Mouse (Mus musculus): ENCODE results near the gene Slc44a5.

Slc44a5 gene

DNA sequence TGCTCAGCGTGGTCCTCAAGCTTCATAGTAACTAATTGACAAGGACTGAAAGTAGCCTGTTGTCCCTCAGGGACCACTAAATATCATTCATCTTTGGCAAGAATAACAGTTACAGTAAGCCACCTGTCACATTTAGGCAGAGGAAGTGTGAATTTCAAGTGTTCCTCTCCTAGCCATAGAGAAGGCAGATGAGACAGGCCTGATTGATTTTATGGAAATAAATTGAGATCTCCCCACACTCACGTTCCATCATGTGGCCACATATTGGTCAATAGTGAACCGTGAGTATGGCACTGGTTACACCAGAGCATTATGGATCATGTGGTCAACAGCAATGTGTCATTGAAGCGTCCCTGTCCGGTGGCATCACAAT lies 199.3 kb downstream of the Slc44a5 start:
- DNase-seq (ENCODE audit: low spot score) = no peak

- no peak for DNase-seq (ENCODE audit: low spot score)
These were observed 200.3 kb downstream of the Slc44a5 start for GRCm38 (mm10) chr3:154173556-154173955.

DNA sequence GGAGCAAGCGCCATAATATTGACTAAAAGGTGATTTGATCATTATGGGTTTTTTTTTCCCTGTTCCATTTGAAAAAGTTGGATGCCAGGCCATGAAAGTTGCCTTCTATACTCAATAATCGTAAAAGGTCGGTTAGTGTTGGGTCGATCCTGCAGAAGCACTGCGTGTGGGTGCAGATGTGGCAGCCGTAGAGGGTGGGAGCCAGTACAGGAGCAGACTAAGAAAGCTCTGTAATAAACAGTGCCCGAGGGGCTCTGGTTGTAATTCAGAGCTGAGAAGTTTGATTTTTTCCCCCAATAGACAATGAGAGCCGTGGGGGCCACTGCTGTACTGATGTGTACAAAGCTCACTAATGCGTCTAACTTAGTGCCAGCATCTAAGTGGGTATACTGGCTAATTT lies 200.8 kb downstream of the Slc44a5 start:
- DNase-seq (ENCODE audit: low spot score) = no peak

- DNase-seq (ENCODE audit: low spot score) = no peak
These were observed 201.5 kb downstream of the Slc44a5 start for GRCm38 (mm10) chr3:154174766-154175165.

- no peak for DNase-seq (ENCODE audit: low spot score)
These were observed 204.5 kb downstream of the Slc44a5 start for GRCm38 (mm10) chr3:154177665-154178305.

GRCm38 (mm10) chr3:154179423-154179920 lies 206.2 kb downstream of the Slc44a5 start:
- DNase-seq (ENCODE audit: low spot score) = no peak

GRCm38 (mm10) chr3:154182987-154183386 lies 209.8 kb downstream of the Slc44a5 start:
- DNase-seq (ENCODE audit: low spot score) = no peak

DNA sequence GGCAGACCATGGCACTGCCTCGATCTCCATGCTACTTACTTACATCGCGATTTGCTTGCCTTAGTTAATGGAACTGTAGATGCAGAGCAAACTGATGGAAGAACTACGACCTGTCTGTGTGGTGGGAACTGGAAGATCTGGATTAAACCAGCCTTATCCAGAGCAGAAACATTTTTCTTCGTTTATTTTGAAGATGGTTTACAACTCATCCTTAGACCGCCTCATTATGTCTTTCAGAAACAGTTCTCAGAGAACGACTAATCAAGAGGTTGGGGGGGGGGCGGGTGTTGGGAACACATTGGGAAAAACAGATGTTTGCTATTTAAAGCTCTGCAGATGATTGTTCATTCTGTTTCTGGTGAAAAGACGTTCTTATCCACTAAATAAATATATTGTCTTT lies 210.7 kb downstream of the Slc44a5 start:
- DNase-seq (ENCODE audit: low spot score) = no peak

DNA sequence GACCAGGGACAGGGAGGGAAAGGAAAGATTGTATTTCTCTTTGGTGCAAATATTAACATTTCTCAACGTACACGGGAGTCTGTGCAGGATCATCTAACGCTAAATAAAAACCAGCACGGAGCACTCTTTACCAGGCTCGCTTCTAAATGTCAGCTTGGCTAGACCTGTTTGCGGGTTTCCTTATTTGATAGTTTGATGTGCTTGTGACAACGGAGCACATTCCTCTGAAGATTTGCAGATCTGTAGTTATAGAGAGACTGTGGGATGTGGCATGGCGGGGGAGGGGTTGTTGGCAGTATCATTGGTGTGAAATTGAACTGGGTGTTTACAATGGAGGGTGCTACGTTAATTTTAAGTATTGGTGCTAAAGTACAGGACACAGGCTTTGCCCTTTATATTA lies 215.4 kb downstream of the Slc44a5 start:
- DNase-seq (ENCODE audit: low spot score) = no peak

DNA sequence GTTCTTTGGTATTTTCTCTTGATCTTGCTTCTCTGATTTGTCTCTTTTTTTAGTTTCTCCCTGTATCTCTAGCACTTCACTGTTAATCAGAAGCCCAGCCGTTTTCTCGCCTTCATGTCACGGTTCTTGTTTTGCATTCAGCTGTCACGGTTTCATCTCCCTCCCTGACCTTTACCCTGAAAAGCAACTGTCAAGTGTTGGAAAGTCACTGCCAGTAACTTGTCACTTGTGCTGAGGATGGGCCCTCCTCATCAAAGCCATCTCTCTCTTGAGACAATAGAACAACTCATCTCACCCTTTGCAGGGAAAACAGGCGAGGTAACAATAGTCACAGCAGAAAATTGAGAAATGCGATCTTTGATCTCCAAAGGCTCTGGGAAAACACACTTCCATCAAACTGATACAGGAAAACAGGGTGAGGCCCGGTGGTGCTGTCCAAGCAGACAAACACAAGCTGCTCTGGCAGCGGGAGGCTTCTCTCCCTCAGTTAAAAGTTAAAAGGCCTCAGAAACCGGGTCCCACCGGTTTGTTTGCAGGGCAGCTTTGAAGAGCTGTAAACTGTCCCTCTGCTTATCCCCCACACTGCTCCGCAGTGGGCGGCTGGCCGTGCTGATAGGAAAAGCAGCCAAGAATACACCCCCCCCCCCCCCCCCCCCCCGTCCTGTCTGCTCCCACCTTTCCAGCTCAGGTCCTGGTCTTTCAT lies 219.2 kb downstream of the Slc44a5 start:
- no peak for DNase-seq (ENCODE audit: low spot score)

- no peak for DNase-seq (ENCODE audit: low spot score)
These were observed 220.1 kb downstream of the Slc44a5 start for GRCm38 (mm10) chr3:154193189-154193840.

DNA sequence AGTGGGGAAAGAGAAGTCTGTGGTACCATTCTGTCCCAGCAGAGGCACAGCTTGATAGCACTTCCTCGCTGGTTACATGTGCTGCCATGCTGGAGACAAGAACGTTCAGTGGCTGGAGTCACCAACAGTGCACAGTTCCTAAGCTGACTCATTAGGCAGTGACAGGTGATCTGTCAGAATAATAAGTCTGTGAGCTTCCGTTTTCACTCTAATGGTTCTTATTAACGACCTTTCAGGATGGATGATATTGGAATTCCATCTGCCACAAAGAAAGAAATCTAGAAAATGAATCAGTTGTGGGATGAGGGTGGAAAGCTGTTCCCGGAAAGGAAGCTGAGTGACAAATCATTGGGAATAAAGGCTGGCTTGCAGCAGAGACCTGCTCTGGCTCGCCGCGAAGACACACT lies 227.2 kb downstream of the Slc44a5 start:
- no peak for DNase-seq (ENCODE audit: low spot score)

- DNase-seq (ENCODE audit: low spot score) = no peak
These were observed 228.6 kb downstream of the Slc44a5 start for GRCm38 (mm10) chr3:154201796-154202195.

DNA sequence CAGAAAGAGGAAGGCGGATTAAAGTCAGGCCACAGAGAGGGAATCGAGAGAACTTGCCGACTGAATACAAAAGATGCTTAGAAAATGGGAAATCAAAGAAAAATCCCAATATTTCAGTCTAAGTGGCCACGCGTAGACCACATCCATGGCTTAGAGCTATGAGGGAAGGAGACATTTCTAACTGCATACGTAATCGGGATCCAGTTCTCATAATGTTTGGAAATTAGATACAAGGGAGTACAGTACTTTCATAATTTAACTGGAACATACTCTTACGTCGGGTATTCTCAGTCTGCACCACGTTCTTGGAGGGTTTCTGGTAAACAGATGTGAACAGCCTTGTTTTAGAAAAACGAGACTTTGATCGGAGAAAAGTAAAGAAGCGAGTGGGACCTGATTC lies 229.1 kb downstream of the Slc44a5 start:
- DNase-seq (ENCODE audit: low spot score) = no peak

GRCm38 (mm10) chr3:154208479-154208878 lies 235.2 kb downstream of the Slc44a5 start:
- DNase-seq (ENCODE audit: low spot score) = no peak

- DNase-seq (ENCODE audit: low spot score) = no peak
These were observed 236.0 kb downstream of the Slc44a5 start for GRCm38 (mm10) chr3:154209201-154209754.

DNA sequence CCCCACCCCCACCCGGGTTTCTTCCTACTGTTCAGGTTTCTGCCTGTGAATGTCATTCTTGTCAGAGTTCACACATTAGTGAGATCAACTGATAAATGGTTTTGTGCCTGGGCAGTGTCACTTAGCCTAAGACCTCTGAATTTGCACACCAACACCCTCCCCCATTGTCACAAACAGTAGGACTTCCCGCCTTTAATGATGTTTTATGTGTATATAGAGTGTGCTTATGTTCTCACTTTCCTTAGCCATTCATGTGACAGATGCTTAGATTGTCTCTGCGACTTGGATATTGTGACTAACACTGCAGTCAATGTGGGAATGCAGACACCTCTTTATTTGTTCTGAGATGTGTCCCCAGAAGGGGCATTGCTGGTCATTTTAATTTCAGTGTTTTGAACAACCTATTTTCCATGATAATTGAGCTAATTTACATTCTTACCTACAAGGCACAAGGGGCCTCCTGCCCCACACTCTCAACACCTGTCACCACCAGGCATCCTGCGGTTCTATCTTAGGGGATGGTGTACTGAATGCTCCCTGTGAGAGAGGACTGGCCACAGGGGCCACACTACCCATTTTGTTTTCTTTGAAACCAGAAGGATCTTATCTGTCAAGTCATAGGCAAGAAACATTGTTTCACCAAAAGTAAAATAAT lies 236.7 kb downstream of the Slc44a5 start:
- no peak for DNase-seq (ENCODE audit: low spot score)

DNA sequence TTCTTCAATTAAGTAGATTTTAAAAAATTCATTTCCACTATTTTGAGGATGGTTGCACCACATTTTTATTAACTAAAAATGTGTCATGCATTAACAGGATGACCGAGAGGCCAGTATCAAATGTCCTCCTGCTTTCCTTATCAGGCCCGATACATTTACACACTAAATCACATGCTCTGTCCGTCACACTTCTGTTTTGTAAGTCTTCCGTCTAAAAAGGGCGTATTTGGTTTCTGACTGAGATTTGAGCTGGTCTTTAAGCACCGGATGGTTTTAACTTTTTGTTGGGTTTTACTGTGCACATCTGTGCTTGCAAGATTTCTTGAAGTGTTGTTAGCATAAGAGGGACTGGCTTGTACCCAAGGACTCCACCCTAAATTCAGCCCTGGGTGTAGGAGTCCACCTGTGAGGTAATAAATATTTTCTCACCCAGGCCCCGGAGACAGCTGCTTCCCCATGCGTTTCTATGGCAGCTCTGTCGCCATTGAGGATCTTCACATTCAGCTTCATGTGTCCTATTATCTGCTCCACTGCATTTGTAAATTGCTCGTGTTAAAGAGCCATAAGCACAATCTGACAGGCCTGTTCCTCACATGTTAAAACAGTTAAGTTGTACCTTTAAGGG lies 237.3 kb downstream of the Slc44a5 start:
- DNase-seq (ENCODE audit: low spot score) = no peak

DNA sequence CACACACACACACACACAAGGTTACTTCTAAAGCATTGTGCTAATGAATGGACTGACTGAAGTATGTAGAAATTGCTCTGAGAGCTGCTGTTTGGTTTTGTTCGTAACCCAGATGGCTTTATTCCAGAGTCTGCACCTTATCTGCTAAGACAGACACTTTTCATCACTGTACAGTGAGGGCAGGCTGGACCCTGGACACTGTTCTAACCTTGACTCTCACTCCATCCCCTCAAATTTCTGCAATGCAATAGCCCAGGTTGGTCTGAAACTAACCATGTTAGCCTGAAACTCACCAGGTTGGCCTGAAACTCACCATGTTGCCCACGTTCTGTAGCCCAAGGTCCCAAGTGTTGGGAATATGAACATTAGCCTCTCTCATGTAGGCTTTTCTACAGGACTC lies 239.3 kb downstream of the Slc44a5 start:
- DNase-seq (ENCODE audit: low spot score) = no peak

- no peak for DNase-seq (ENCODE audit: low spot score)
These were observed 242.1 kb downstream of the Slc44a5 start for GRCm38 (mm10) chr3:154215309-154215708.

DNA sequence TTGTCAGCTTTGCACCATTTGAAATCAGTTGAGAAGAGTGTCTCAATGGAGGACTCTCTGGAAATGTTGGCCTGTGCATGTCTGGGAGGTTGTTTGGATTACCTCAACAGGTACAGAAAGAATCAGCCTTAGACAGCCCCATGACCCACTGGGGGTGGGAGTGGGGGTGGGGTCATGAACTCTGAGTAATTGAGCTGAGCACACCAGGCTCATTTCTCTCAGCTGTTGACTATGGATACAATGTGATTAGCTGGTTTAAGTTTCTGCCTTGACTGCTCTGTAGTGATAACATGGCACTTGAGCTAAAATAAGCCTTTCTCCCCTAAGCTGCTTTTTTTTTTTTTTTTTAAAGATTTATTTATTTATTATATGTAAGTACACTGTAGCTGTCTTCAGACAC lies 242.5 kb downstream of the Slc44a5 start:
- DNase-seq (ENCODE audit: low spot score) = no peak

- no peak for DNase-seq (ENCODE audit: low spot score)
These were observed 248.9 kb downstream of the Slc44a5 start for GRCm38 (mm10) chr3:154222141-154222591.

Measured in lung, postnatal 25 days (tissue).